ENCODE assay signal across 3 mouse cellular contexts in genomic region chr12:52231929-52232328, GRCm38 (mm10).
DNase-seq lines count a peak whose midpoint lies in the region.

No protein-coding gene starts in this region.

- DNase-seq in ES-CJ7 (ENCODE audit: low read depth, low spot score) (peak; percentile 11), R1 (ENCODE audit: low read depth, low spot score) (peak; percentile 76), ZHBTc4 (ENCODE audit: low read depth, low spot score) (peak; percentile 62)

Comparison
In these comparisons a context has a peak if more than half of its experiments do, and no peak if none do; other contexts are left out.
1. DNase-seq: peak in every context shown above with its lines; median percentile 76 in R1; 62 in ZHBTc4; 11 in ES-CJ7.